Mouse (Mus musculus): ENCODE results near the gene 2210418O10Rik.
"Not testable (repeated sequence)": the region's sequence is repeated elsewhere in the genome, so short reads cannot be mapped to it uniquely, and the experiment has no call there.

Gene 2210418O10Rik

DNA sequence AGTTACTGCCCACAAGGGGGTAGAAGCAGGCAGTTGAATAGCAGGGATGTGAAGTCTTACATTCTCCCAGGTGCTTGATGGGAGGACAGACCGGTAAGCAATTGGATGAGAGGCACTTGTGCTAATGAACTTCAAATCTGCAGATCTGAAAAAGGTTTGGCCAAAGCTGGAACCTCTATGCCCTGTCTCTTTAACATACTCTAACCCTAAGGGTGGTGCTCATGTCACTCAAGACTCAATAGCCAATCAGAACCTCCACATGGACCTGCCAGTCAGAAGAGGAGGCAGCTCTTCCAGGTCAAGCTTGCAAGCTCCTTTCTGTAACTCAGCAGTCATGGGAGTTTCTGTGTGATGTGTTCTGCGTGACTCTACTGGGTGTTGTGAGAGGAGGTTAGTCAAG lies at the start of gene 2210418O10Rik:
TSS of gene 2210418O10Rik (plus strand) at position 301 of the 400 bp plus-strand sequence.
- not testable (repeated sequence) for DNase-seq (ENCODE audit: low spot score)

GRCm38 (mm10) chr2:176248519-176248918 lies 22.1 kb downstream of the 2210418O10Rik start:
- DNase-seq (ENCODE audit: low spot score) = not testable (repeated sequence)
